12 mouse cellular contexts compared by ENCODE assay signal in the genomic region with DNA sequence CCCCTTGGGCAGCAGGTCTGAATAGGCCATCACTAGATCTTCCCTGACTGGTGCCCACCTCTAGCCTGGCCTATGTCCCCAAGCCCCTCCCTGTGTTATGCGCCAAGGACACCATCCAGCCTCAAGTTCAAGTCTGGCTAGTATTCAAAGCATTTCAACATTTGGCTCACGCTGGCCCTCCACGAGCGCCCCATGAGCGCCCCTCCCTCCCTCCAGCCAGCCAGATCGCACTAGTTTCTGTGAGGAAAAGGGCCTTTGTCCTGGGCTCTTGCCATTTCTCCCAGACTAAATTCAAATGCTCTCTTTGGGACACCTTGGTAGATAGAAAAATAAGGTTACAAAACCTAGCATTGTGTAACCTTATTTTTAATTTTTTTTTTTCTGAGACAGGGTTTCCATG. TPM values are rescaled to one million over a fixed set of nuclear protein-coding genes. Genes with fewer than 3 reads are reported as not detected.
DNase-seq lines count a peak whose midpoint lies in the region; ATAC-seq and TF ChIP-seq lines count a peak whose summit lies in the region.
"Had no signal": no experiment of that assay in that cellular context is flagged by ENCODE, and none has a peak within 500 bp of the region (broad histone marks: within the 10 kb centered on the region; RNA-seq: fewer than 3 reads in every experiment).

No protein-coding gene starts in this region.

- TF ChIP-seq POLR2A in CH12.LX (IDR thresholded peaks at IDR 0.05; ENCODE audit: low read depth, low read length) (no peak), ES-Bruce4 (IDR thresholded peaks at IDR 0.05; ENCODE audit: insufficient read depth, low read length) (no peak)

- H3K36me3 ChIP-seq in heart, embryonic 16.5 days (ENCODE audit: control insufficient read depth, insufficient read depth): peaks cover 11% of the 10 kb centered on the region
- H3K36me3 ChIP-seq in CH12.LX (replicated peaks in 1 of 2; ENCODE audit: control insufficient read depth in 1 of 2, insufficient read depth in 1 of 2, low read length in 1 of 2) (peaks cover 75 to 84% of the 10 kb centered on the region in 2 experiments), ES-Bruce4 (ENCODE audit: control insufficient read depth, insufficient read depth, low read length, poor library complexity, severe bottlenecking) (0 out of 2 replicates have a peak, but pooled peaks cover 5% of the 10 kb centered on the region)
- peaks cover 22% of the 10 kb centered on the region for H3K36me3 ChIP-seq in kidney, embryonic 14.5 days (ENCODE audit: control insufficient read depth, insufficient read depth, low read length)

- no peaks in the 10 kb centered on the region for H3K9me3 ChIP-seq in heart, embryonic 16.5 days (replicated peaks; ENCODE audit: control insufficient read depth, low read length)
- H3K9me3 ChIP-seq in CH12.LX (replicated peaks; ENCODE audit: low read length) (no peaks in the 10 kb centered on the region), ES-Bruce4 (replicated peaks; ENCODE audit: control insufficient read depth, insufficient read depth, low read length, poor library complexity, severe bottlenecking) (no peaks in the 10 kb centered on the region)
- H3K9me3 ChIP-seq in kidney, embryonic 14.5 days (ENCODE audit: control insufficient read depth, low read length): no peaks in the 10 kb centered on the region
- H3K9me3 ChIP-seq: forebrain, embryonic 12.5 days; hindbrain, embryonic 12.5 days; megakaryocyte, embryonic 14.5 days had no signal

- intact Hi-C loops in left cerebral cortex, postnatal 25 days (cut with DNase I): no loop called here

- no peak for TF ChIP-seq CTCF in CH12.LX (conservative IDR thresholded peaks at IDR 0.05 in 1 of 2, IDR thresholded peaks at IDR 0.05 in 1 of 2; ENCODE audit: low read depth in 2 of 2, low read length in 2 of 2)
- no peak for TF ChIP-seq CTCF in ES-Bruce4 (IDR thresholded peaks at IDR 0.05; ENCODE audit: low read depth, low read length)

- TF ChIP-seq RAD21 in CH12.LX (IDR thresholded peaks at IDR 0.05; ENCODE audit: low read depth, low read length): no peak

- DNase-seq in heart, postnatal 4 days: no peak
- no peak for DNase-seq in CH12.LX (ENCODE audit: extremely low read depth)
- no peak for DNase-seq in left cerebral cortex, postnatal 25 days (ENCODE audit: low spot score in 2 of 2)
- DNase-seq: gastrocnemius, postnatal 25 days; lung, embryonic 14.5 days had no signal

- H3K4me3 ChIP-seq in heart, embryonic 16.5 days (ENCODE audit: low read length): no peak overlapping the region
- H3K4me3 ChIP-seq in CH12.LX (replicated peaks in 1 of 3; ENCODE audit: low read depth in 2 of 3, low read length in 2 of 3, poor library complexity in 1 of 3) (no peak overlapping the region), ES-Bruce4 (ENCODE audit: low read depth, low read length) (peak overlapping the region; percentile 18)
- no peak overlapping the region for H3K4me3 ChIP-seq in kidney, embryonic 14.5 days (ENCODE audit: low read length)
- H3K4me3 ChIP-seq: forebrain, embryonic 12.5 days; hindbrain, embryonic 12.5 days; megakaryocyte, embryonic 14.5 days had no signal

- ATAC-seq in heart, embryonic 16.5 days (replicated peaks; ENCODE audit: extremely low read depth, insufficient read depth, low FRiP score): no peak
- no peak for ATAC-seq in kidney, embryonic 14.5 days (ENCODE audit: low FRiP score, low TSS enrichment)
- no peak for ATAC-seq in activated CD4-positive, CD25-positive, alpha-beta regulatory T cell, adult 4 months

- peaks cover 42% of the 10 kb centered on the region for H3K79me2 ChIP-seq in CH12.LX (replicated peaks; ENCODE audit: control insufficient read depth, extremely low read depth, insufficient read depth, poor library complexity, severe bottlenecking)

- peak overlapping the region; percentile 31; the same call in 1 of the 2 replicates for H3K9ac ChIP-seq in heart, embryonic 16.5 days (ENCODE audit: low read length)
- H3K9ac ChIP-seq in CH12.LX (ENCODE audit: insufficient read depth, low read depth) (no peak overlapping the region), ES-Bruce4 (ENCODE audit: low read depth, poor library complexity, severe bottlenecking) (peak overlapping the region; percentile 62)
- H3K9ac ChIP-seq in kidney, embryonic 14.5 days (ENCODE audit: low read depth, low read length): 0 out of 2 replicates have a peak overlapping the region, but pooled peaks have one; percentile 18
- H3K9ac ChIP-seq: forebrain, embryonic 12.5 days; hindbrain, embryonic 12.5 days; lung, embryonic 14.5 days had no signal

- in situ Hi-C loops in CH12.LX (cut with MboI; ENCODE audit: low pct_ligation_motif_present, low pct_unique_long_range_greater_than_20kb, low sequenced_read_pairs): loop anchor here (25.0 kb wide), 1 partner anchor 396 kb away; a partner anchor contains a TSS

- H3K27me3 ChIP-seq in heart, embryonic 16.5 days (ENCODE audit: control insufficient read depth, insufficient read depth, low read length): no peaks in the 10 kb centered on the region
- H3K27me3 ChIP-seq in CH12.LX (replicated peaks) (no peaks in the 10 kb centered on the region), ES-Bruce4 (ENCODE audit: control insufficient read depth, insufficient read depth, low read length, poor library complexity, severe bottlenecking) (no peaks in the 10 kb centered on the region)
- no peaks in the 10 kb centered on the region for H3K27me3 ChIP-seq in kidney, embryonic 14.5 days (ENCODE audit: control insufficient read depth, insufficient read depth, low read length)
- H3K27me3 ChIP-seq: megakaryocyte, embryonic 14.5 days had no signal

- no peak overlapping the region for H3K4me2 ChIP-seq in heart, embryonic 16.5 days (ENCODE audit: low read depth, low read length)
- no peak overlapping the region for H3K4me2 ChIP-seq in CH12.LX (ENCODE audit: insufficient read depth, low read depth, poor library complexity, severe bottlenecking)
- no peak overlapping the region for H3K4me2 ChIP-seq in kidney, embryonic 14.5 days (replicated peaks; ENCODE audit: low read depth, low read length)
- H3K4me2 ChIP-seq: forebrain, embryonic 12.5 days; hindbrain, embryonic 12.5 days; lung, embryonic 14.5 days had no signal

- no peak for TF ChIP-seq EP300 in CH12.LX (IDR thresholded peaks at IDR 0.05; ENCODE audit: low read length)
- TF ChIP-seq EP300 in ES-Bruce4 (IDR thresholded peaks at IDR 0.05; ENCODE audit: insufficient read depth, low read depth, low read length): 0 out of 2 replicates have a peak, but pooled peaks have one; percentile 16

- H3K27ac ChIP-seq in heart, embryonic 16.5 days (ENCODE audit: low read length): peak overlapping the region; percentile 48; the same call in 1 of the 2 replicates
- H3K27ac ChIP-seq in CH12.LX (ENCODE audit: insufficient read depth, low read depth) (peak overlapping the region; percentile 97), ES-Bruce4 (ENCODE audit: insufficient read depth, low read length) (peak overlapping the region; percentile 86)
- H3K27ac ChIP-seq in kidney, embryonic 14.5 days (ENCODE audit: low read depth, low read length): no peak overlapping the region
- H3K27ac ChIP-seq: forebrain, embryonic 12.5 days; hindbrain, embryonic 12.5 days had no signal

- dilution Hi-C loops in CH12.LX (cut with MboI; ENCODE audit: extremely low pct_ligation_motif_present, extremely low pct_unique_long_range_greater_than_20kb, low sequenced_read_pairs): no loop called here

- WGBS in heart, embryonic 16.5 days: 84% methylated on average over 6 of the region's 6 CpGs
- 94% methylated on average over 6 of the region's 6 CpGs for WGBS in kidney, embryonic 14.5 days

- H3K4me1 ChIP-seq in heart, embryonic 16.5 days (ENCODE audit: control insufficient read depth, insufficient read depth, low read length): peaks cover 16% of the 10 kb centered on the region
- H3K4me1 ChIP-seq in CH12.LX (ENCODE audit: control insufficient read depth in 1 of 2, insufficient read depth in 2 of 2) (peaks cover 20 to 84% of the 10 kb centered on the region in 2 experiments), ES-Bruce4 (ENCODE audit: control insufficient read depth, insufficient read depth, low read length) (peaks cover 5% of the 10 kb centered on the region)
- peaks cover 26% of the 10 kb centered on the region for H3K4me1 ChIP-seq in kidney, embryonic 14.5 days (ENCODE audit: control insufficient read depth, insufficient read depth, low read length)

RNA-seq across cellular contexts. Expression of a gene that starts 3.1 kb away (rescaled TPM):
- 41.5 and 42.0 TPM in 2 replicates for polyA plus RNA-seq in heart, embryonic 16.5 days (2015; fragmentation: Nextera tagmentation; extraction: Ambion mirVana)
- 10 to 100 TPM; 34.0 to 40.6 TPM for total RNA-seq in heart, postnatal 4 days (2021)
- total RNA-seq in CH12.LX (2012; rRNA removed) (143 and 177 TPM in 2 replicates), CH12.LX (2014; rRNA removed) (160 and 174 TPM in 2 replicates)
- polyA plus RNA-seq in CH12.LX (2012; ENCODE audit: insufficient read length, low read depth) (131 and 143 TPM in 2 replicates), ES-Bruce4 (2011; ENCODE audit: insufficient read depth, insufficient read length, low read depth, missing spikeins) (50.4 and 55.0 TPM in 2 replicates)
- polyA plus RNA-seq in kidney, embryonic 14.5 days (2014; fragmentation: Nextera tagmentation; extraction: Ambion mirVana): 33.3 and 33.6 TPM in 2 replicates
- total RNA-seq in left cerebral cortex, postnatal 25 days (2021): 10 to 100 TPM; 17.6 to 19.4 TPM
- 100 to 1,000 TPM; 230 to 231 TPM for polyA plus RNA-seq in activated CD4-positive, CD25-positive, alpha-beta regulatory T cell, adult 4 months (2017; shearing (Covaris generic))

RNA-seq across cellular contexts. Expression of a gene that starts 12.0 kb away (rescaled TPM):
- 15.4 and 18.8 TPM in 2 replicates for polyA plus RNA-seq in heart, embryonic 16.5 days (2015; fragmentation: Nextera tagmentation; extraction: Ambion mirVana)
- 10 to 100 TPM; 18.3 to 20.8 TPM for total RNA-seq in heart, postnatal 4 days (2021)
- total RNA-seq in CH12.LX (2012; rRNA removed) (18.7 and 22.6 TPM in 2 replicates), CH12.LX (2014; rRNA removed) (7.7 TPM in 2 replicates)
- polyA plus RNA-seq in CH12.LX (2012; ENCODE audit: insufficient read length, low read depth) (37.2 and 39.8 TPM in 2 replicates), ES-Bruce4 (2011; ENCODE audit: insufficient read depth, insufficient read length, low read depth, missing spikeins) (69.3 and 79.4 TPM in 2 replicates)
- 14.4 and 22.7 TPM in 2 replicates for polyA plus RNA-seq in kidney, embryonic 14.5 days (2014; fragmentation: Nextera tagmentation; extraction: Ambion mirVana)
- 10 to 100 TPM; 76.5 to 88.6 TPM for total RNA-seq in left cerebral cortex, postnatal 25 days (2021)
- 10 to 100 TPM; 23.1 to 26.5 TPM for polyA plus RNA-seq in activated CD4-positive, CD25-positive, alpha-beta regulatory T cell, adult 4 months (2017; shearing (Covaris generic))

RNA-seq across cellular contexts. Expression of a gene that starts 12.2 kb away (rescaled TPM):
- 84.4 and 86.2 TPM in 2 replicates for polyA plus RNA-seq in heart, embryonic 16.5 days (2015; fragmentation: Nextera tagmentation; extraction: Ambion mirVana)
- total RNA-seq in heart, postnatal 4 days (2021): 10 to 100 TPM; 71.2 to 72.8 TPM
- total RNA-seq in CH12.LX (2012; rRNA removed) (172 and 217 TPM in 2 replicates), CH12.LX (2014; rRNA removed) (154 and 168 TPM in 2 replicates)
- polyA plus RNA-seq in CH12.LX (2012; ENCODE audit: insufficient read length, low read depth) (157 and 184 TPM in 2 replicates), ES-Bruce4 (2011; ENCODE audit: insufficient read depth, insufficient read length, low read depth, missing spikeins) (29.3 and 35.5 TPM in 2 replicates)
- 99.7 and 100 TPM in 2 replicates for polyA plus RNA-seq in kidney, embryonic 14.5 days (2014; fragmentation: Nextera tagmentation; extraction: Ambion mirVana)
- 10 to 100 TPM; 52.2 to 56.2 TPM for total RNA-seq in left cerebral cortex, postnatal 25 days (2021)
- polyA plus RNA-seq in activated CD4-positive, CD25-positive, alpha-beta regulatory T cell, adult 4 months (2017; shearing (Covaris generic)): 10 to 100 TPM; 28.2 to 29.8 TPM

RNA-seq across cellular contexts. Expression of a gene that starts 12.2 kb away (rescaled TPM):
- polyA plus RNA-seq in heart, embryonic 16.5 days (2015; fragmentation: Nextera tagmentation; extraction: Ambion mirVana): 55.7 and 58.1 TPM in 2 replicates
- total RNA-seq in heart, postnatal 4 days (2021): 10 to 100 TPM; 27.6 to 30.7 TPM
- total RNA-seq in CH12.LX (2012; rRNA removed) (277 and 312 TPM in 2 replicates), CH12.LX (2014; rRNA removed) (278 and 294 TPM in 2 replicates)
- polyA plus RNA-seq in CH12.LX (2012; ENCODE audit: insufficient read length, low read depth) (374 and 398 TPM in 2 replicates), ES-Bruce4 (2011; ENCODE audit: insufficient read depth, insufficient read length, low read depth, missing spikeins) (34.7 and 35.8 TPM in 2 replicates)
- 35.3 and 40.8 TPM in 2 replicates for polyA plus RNA-seq in kidney, embryonic 14.5 days (2014; fragmentation: Nextera tagmentation; extraction: Ambion mirVana)
- 10 to 100 TPM; 54.3 to 59.3 TPM for total RNA-seq in left cerebral cortex, postnatal 25 days (2021)
- polyA plus RNA-seq in activated CD4-positive, CD25-positive, alpha-beta regulatory T cell, adult 4 months (2017; shearing (Covaris generic)): 10 to 100 TPM; 68.7 to 90.3 TPM

RNA-seq across cellular contexts. Expression of a gene that starts 51.6 kb away (rescaled TPM):
- 107 and 117 TPM in 2 replicates for polyA plus RNA-seq in heart, embryonic 16.5 days (2015; fragmentation: Nextera tagmentation; extraction: Ambion mirVana)
- 10 to 100 TPM; 46.6 to 50.5 TPM for total RNA-seq in heart, postnatal 4 days (2021)
- 290 and 340 TPM in 2 replicates for total RNA-seq in CH12.LX (2012; rRNA removed)
- 282 and 305 TPM in 2 replicates for total RNA-seq in CH12.LX (2014; rRNA removed)
- polyA plus RNA-seq in CH12.LX (2012; ENCODE audit: insufficient read length, low read depth): 326 and 368 TPM in 2 replicates
- 99.9 and 103 TPM in 2 replicates for polyA plus RNA-seq in ES-Bruce4 (2011; ENCODE audit: insufficient read depth, insufficient read length, low read depth, missing spikeins)
- polyA plus RNA-seq in kidney, embryonic 14.5 days (2014; fragmentation: Nextera tagmentation; extraction: Ambion mirVana): 159 and 197 TPM in 2 replicates
- 10 to 100 TPM; 45.7 to 49.1 TPM for total RNA-seq in left cerebral cortex, postnatal 25 days (2021)
- 10 to 100 TPM; 36.8 to 39.0 TPM for polyA plus RNA-seq in activated CD4-positive, CD25-positive, alpha-beta regulatory T cell, adult 4 months (2017; shearing (Covaris generic))
